Mouse (Mus musculus): ENCODE results near the gene Hes1. TPM values are rescaled to one million over a fixed set of nuclear protein-coding genes. Genes with fewer than 3 reads are reported as not detected.

Gene Hes1
- total RNA-seq, 1 experiment: 17.5 TPM

DNA sequence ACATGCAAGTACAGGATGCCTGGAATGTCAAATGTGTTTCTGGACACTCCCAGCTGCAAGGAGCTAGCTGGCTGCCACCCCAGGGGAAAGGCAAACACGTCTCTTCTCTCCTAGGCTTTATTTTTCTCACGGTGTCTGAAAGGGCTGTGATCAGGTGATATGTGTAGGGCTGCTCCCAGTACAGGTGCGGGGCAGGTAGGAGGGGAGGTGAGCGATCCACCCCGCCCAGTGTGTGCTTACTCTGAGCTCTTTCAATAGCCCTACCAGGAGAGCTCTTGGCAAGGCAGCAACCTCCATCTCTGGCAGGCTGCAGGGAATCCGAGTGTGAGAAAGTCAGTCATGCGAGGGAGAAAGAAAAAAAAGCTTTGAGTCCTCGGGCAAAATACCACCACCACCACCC is 3.8 kb upstream of the Hes1 start:
- Histone ChIP-seq H3K36me3 (ENCODE audit: control insufficient read depth, insufficient read depth, low read length, poor library complexity, severe bottlenecking) (no peaks in the 10 kb centered on the region), H3K4me3 (ENCODE audit: insufficient read depth in 1 of 2, low read depth in 1 of 2, low read length in 2 of 2, poor library complexity in 1 of 2, severe bottlenecking in 1 of 2) (no peak overlapping the region), H3K27ac (ENCODE audit: insufficient read depth, low read depth, low read length, poor library complexity, severe bottlenecking) (no peak overlapping the region), H3K4me1 (ENCODE audit: control insufficient read depth in 2 of 2, insufficient read depth in 2 of 2, low read length in 2 of 2, poor library complexity in 1 of 2) (peaks cover 16 to 34% of the 10 kb centered on the region in 2 experiments), H3K9ac (ENCODE audit: insufficient read depth, low read depth, low read length, poor library complexity, severe bottlenecking) (no peak overlapping the region), H3K9me3 (ENCODE audit: control insufficient read depth, insufficient read depth, low read depth, low read length) (no peaks in the 10 kb centered on the region)
- DNase-seq (ENCODE audit: low read depth, low spot score): no peak
- in situ Hi-C loops (cut with MboI; ENCODE audit: low sequenced_read_pairs in 2 of 2, unreplicated experiment in 2 of 2): loop anchor here in 1 of 2 experiments (10.0 kb wide), 1 partner anchor 144 kb away; no protein-coding TSS in a partner anchor
- no peak for TF ChIP-seq CHD2 (IDR thresholded peaks at IDR 0.05; ENCODE audit: low read depth, low read length)
- TF ChIP-seq ZC3H11A (IDR thresholded peaks at IDR 0.05; ENCODE audit: borderline replicate concordance, low read depth, low read length): no peak
- no peak for TF ChIP-seq ZNF384 (IDR thresholded peaks at IDR 0.05; ENCODE audit: low read depth, low read length)
- no peak for TF ChIP-seq HCFC1 (IDR thresholded peaks at IDR 0.05; ENCODE audit: borderline replicate concordance, insufficient read depth, low read length)

DNA sequence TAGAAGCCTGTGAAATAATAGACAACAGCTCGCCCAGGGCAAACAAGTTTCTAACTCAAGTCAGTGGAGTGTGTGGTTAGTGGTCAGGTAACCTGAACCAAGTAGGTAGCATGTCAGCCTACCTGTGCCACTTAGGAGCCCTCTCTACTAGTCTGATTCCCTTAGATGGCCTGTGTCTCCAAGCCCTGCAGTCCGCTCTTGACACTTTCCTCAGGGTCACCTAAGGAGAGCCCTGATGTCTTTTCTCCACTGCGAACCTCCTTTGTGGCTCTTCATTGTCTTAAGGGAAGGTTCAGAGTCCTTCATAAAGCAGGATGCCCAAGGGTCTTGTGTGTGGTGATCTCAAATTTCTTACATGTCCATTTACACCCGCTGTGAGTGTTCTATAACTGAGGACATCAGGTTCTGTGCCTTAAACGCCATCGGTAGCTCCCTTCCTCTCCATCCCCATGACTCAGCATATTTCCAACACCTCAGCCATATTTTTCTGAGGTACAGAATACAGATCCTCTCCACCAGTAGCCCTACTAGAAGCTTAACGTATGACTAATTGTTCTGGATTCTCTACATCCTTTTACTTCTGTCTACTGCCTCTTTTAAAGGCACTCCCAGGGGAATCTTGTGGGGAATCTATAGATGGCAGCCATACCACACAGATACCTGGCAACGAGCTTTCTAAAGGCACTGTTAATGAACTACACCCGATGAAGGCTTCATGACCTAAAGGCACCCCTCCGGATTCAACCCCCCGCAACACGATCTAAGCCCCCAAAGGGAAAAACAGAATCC is 1.7 kb upstream of the Hes1 start:
- TF ChIP-seq ZNF384 (IDR thresholded peaks at IDR 0.05; ENCODE audit: low read depth, low read length): no peak
- peak; percentile 96 for TF ChIP-seq MAFK (IDR thresholded peaks at IDR 0.05; ENCODE audit: insufficient read depth, low read depth, low read length)
- in situ Hi-C loops (cut with MboI; ENCODE audit: low sequenced_read_pairs in 2 of 2, unreplicated experiment in 2 of 2): loop anchor here in 1 of 2 experiments (10.0 kb wide), 1 partner anchor 142 kb away; no protein-coding TSS in a partner anchor
- Histone ChIP-seq H3K9me3 (ENCODE audit: control insufficient read depth, insufficient read depth, low read depth, low read length) (no peaks in the 10 kb centered on the region), H3K4me1 (ENCODE audit: control insufficient read depth in 2 of 2, insufficient read depth in 2 of 2, low read length in 2 of 2, poor library complexity in 1 of 2) (peaks cover 15 to 30% of the 10 kb centered on the region in 2 experiments), H3K4me3 (ENCODE audit: insufficient read depth in 1 of 2, low read depth in 1 of 2, low read length in 2 of 2, poor library complexity in 1 of 2, severe bottlenecking in 1 of 2) (peak overlapping the region; percentile 68 to 80), H3K36me3 (ENCODE audit: control insufficient read depth, insufficient read depth, low read length, poor library complexity, severe bottlenecking) (peaks cover 3% of the 10 kb centered on the region), H3K27ac (ENCODE audit: insufficient read depth, low read depth, low read length, poor library complexity, severe bottlenecking) (peak overlapping the region; percentile 95), H3K9ac (ENCODE audit: insufficient read depth, low read depth, low read length, poor library complexity, severe bottlenecking) (peak overlapping the region; percentile 97)
- no peak for DNase-seq (ENCODE audit: low read depth, low spot score)

DNA sequence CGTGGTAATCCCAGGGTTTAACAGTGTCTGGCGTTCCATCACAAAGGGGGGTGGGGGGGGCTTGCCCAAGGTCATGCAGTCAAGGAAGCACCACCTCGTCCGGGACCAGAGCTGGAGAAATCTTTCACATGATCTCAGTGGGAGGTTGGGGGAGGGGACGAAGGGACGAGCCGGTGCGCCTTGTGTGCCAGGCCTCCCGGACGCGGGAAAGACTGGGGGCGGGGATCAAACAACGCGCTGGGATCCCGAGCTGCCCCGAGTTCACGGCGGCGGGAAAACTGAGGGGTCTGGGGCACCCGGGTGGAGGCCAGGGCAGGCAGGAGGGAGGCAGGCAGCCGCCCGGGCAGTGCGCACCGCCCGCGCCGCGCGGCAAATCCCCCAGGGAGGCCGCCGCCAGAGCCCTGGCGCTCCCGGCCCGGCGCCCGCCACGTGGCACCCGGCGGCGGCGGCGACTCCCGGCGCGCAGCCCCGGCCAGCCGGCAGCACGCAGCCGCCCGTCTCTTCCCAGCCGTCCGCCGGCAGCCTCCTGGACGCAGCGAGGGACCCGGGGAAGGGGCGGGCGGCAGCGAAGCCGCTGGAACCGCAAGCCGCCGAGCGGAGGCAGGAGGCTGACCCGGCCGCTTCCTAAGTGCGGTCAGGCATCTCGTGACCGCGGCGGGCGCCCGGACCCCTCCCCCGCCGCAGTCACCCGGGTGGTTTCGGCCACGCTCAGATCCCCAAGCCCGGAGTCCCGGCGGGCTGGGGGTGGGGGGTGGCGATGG is 883 bp upstream of the Hes1 start:
- TF ChIP-seq ZC3H11A (IDR thresholded peaks at IDR 0.05; ENCODE audit: borderline replicate concordance, low read depth, low read length) (no peak), MAFK (IDR thresholded peaks at IDR 0.05; ENCODE audit: insufficient read depth, low read depth, low read length) (no peak), HCFC1 (IDR thresholded peaks at IDR 0.05; ENCODE audit: borderline replicate concordance, insufficient read depth, low read length) (peak; percentile 39; the same call in 1 of the 2 replicates), ZNF384 (IDR thresholded peaks at IDR 0.05; ENCODE audit: low read depth, low read length) (no peak), CHD2 (IDR thresholded peaks at IDR 0.05; ENCODE audit: low read depth, low read length) (peak; percentile 29; the same call in 1 of the 2 replicates)
- H3K9me3 ChIP-seq (ENCODE audit: control insufficient read depth, insufficient read depth, low read depth, low read length): no peaks in the 10 kb centered on the region
- peak overlapping the region; percentile 68 to 80 for H3K4me3 ChIP-seq (ENCODE audit: insufficient read depth in 1 of 2, low read depth in 1 of 2, low read length in 2 of 2, poor library complexity in 1 of 2, severe bottlenecking in 1 of 2)
- peaks cover 5% of the 10 kb centered on the region for H3K36me3 ChIP-seq (ENCODE audit: control insufficient read depth, insufficient read depth, low read length, poor library complexity, severe bottlenecking)
- in situ Hi-C loops (cut with MboI; ENCODE audit: low sequenced_read_pairs in 2 of 2, unreplicated experiment in 2 of 2): loop anchor here in 1 of 2 experiments (10.0 kb wide), 1 partner anchor 142 kb away; no protein-coding TSS in a partner anchor
- peak; percentile 91 for DNase-seq (ENCODE audit: low read depth, low spot score)
- peak overlapping the region; percentile 97 for H3K9ac ChIP-seq (ENCODE audit: insufficient read depth, low read depth, low read length, poor library complexity, severe bottlenecking)
- H3K27ac ChIP-seq (ENCODE audit: insufficient read depth, low read depth, low read length, poor library complexity, severe bottlenecking): peak overlapping the region; percentile 95
- peaks cover 17 to 32% of the 10 kb centered on the region in 2 experiments for H3K4me1 ChIP-seq (ENCODE audit: control insufficient read depth in 2 of 2, insufficient read depth in 2 of 2, low read length in 2 of 2, poor library complexity in 1 of 2)

DNA sequence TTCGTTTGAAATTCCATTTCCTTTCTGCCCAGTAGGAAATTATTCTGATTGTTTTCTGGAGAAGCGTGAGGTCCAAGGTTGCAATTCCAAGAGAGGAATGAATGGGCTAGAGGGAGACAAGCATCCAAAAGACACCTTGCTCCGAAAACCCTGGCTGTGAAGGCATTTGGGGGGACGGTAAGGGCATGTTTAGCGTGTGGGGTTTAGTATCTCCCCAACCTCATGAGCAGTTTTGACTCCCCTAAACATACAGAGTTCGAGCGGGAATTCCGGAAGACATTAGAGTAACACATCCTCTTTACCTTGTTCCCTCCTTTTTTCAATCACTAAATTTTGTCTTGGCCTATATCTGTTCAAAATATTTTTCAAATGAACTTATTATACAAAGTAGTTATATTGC is 429 bp downstream of the Hes1 start:
- in situ Hi-C loops (cut with MboI; ENCODE audit: low sequenced_read_pairs in 2 of 2, unreplicated experiment in 2 of 2): loop anchor here in 1 of 2 experiments (10.0 kb wide), 1 partner anchor 140 kb away; no protein-coding TSS in a partner anchor
- H3K4me1 ChIP-seq (ENCODE audit: control insufficient read depth in 2 of 2, insufficient read depth in 2 of 2, low read length in 2 of 2, poor library complexity in 1 of 2): peaks cover 20 to 26% of the 10 kb centered on the region in 2 experiments
- no peak for TF ChIP-seq HCFC1 (IDR thresholded peaks at IDR 0.05; ENCODE audit: borderline replicate concordance, insufficient read depth, low read length)
- no peak for TF ChIP-seq CHD2 (IDR thresholded peaks at IDR 0.05; ENCODE audit: low read depth, low read length)
- no peak for TF ChIP-seq ZNF384 (IDR thresholded peaks at IDR 0.05; ENCODE audit: low read depth, low read length)
- TF ChIP-seq MAFK (IDR thresholded peaks at IDR 0.05; ENCODE audit: insufficient read depth, low read depth, low read length): no peak
- no peak for TF ChIP-seq ZC3H11A (IDR thresholded peaks at IDR 0.05; ENCODE audit: borderline replicate concordance, low read depth, low read length)
- peak overlapping the region; percentile 68 to 80 for H3K4me3 ChIP-seq (ENCODE audit: insufficient read depth in 1 of 2, low read depth in 1 of 2, low read length in 2 of 2, poor library complexity in 1 of 2, severe bottlenecking in 1 of 2)
- no peaks in the 10 kb centered on the region for H3K9me3 ChIP-seq (ENCODE audit: control insufficient read depth, insufficient read depth, low read depth, low read length)
- DNase-seq (ENCODE audit: low read depth, low spot score): no peak
- H3K9ac ChIP-seq (ENCODE audit: insufficient read depth, low read depth, low read length, poor library complexity, severe bottlenecking): peak overlapping the region; percentile 97
- H3K27ac ChIP-seq (ENCODE audit: insufficient read depth, low read depth, low read length, poor library complexity, severe bottlenecking): peak overlapping the region; percentile 95; the same call in 1 of the 2 replicates
- peaks cover 5% of the 10 kb centered on the region for H3K36me3 ChIP-seq (ENCODE audit: control insufficient read depth, insufficient read depth, low read length, poor library complexity, severe bottlenecking)
